Mouse (Mus musculus) left cerebral cortex, adult 18-20 months (tissue): ENCODE data around the gene Eci2. TPM values are rescaled to one million over a fixed set of nuclear protein-coding genes. Genes with fewer than 3 reads are reported as not detected.
"Not testable (repeated sequence)": the region's sequence is repeated elsewhere in the genome, so short reads cannot be mapped to it uniquely, and the experiment has no call there.

Experiments
- DNase-seq, 2 experiments: peaks; one replicate each; pipeline ENCODE4 v3.0.0; 2021 to 2022; ENCODE audit warnings: low spot score in 2 of 2, mixed read lengths in 1 of 2
- total RNA-seq, 2 experiments: library from RNA; stranded (reverse); gene quantifications; 2 replicates each; pipeline ENCODE4 v1.2.3; 2021

Gene Eci2
- total RNA-seq, 2 experiments from 2014 or later = 46.7 to 46.9 TPM

- no peak for DNase-seq
Observed at GRCm38 (mm10) chr13:34993595-34993982, 33.3 kb downstream of the Eci2 start.

- no peak for DNase-seq
Observed at GRCm38 (mm10) chr13:34993085-34993484, 33.8 kb downstream of the Eci2 start.

- DNase-seq = no peak
Observed at GRCm38 (mm10) chr13:34991581-34992273, 35.2 kb downstream of the Eci2 start.

GRCm38 (mm10) chr13:34983479-34983878 lies 43.4 kb downstream of the Eci2 start:
- not testable (repeated sequence) for DNase-seq

- not testable (repeated sequence) for DNase-seq
Observed at GRCm38 (mm10) chr13:34978635-34979034, 48.3 kb downstream of the Eci2 start.

GRCm38 (mm10) chr13:34977410-34977809 lies 49.5 kb downstream of the Eci2 start:
- no peak for DNase-seq

- no peak for DNase-seq
Observed at GRCm38 (mm10) chr13:34976116-34976515, 50.8 kb downstream of the Eci2 start.

- no peak for DNase-seq
Observed at GRCm38 (mm10) chr13:34973770-34974169, 53.1 kb downstream of the Eci2 start.

GRCm38 (mm10) chr13:34973149-34973548 lies 53.7 kb downstream of the Eci2 start:
- no peak for DNase-seq

- not testable (repeated sequence) for DNase-seq
Observed at GRCm38 (mm10) chr13:34972456-34972855, 54.4 kb downstream of the Eci2 start.

- DNase-seq = not testable (repeated sequence)
Observed at GRCm38 (mm10) chr13:34965647-34966046, 61.2 kb downstream of the Eci2 start.

- no peak for DNase-seq
Observed at GRCm38 (mm10) chr13:34964866-34965265, 62.0 kb downstream of the Eci2 start.

- DNase-seq = no peak
Observed at GRCm38 (mm10) chr13:34964419-34964818, 62.5 kb downstream of the Eci2 start.

GRCm38 (mm10) chr13:34963511-34964397 lies 63.1 kb downstream of the Eci2 start, which contains the start of gene Eci3:
Gene Eci3, minus strand, starts transcription at chr13:34963810.
- no peak for DNase-seq

- no peak for DNase-seq
Observed at GRCm38 (mm10) chr13:34960996-34961770, 65.7 kb downstream of the Eci2 start.

- not testable (repeated sequence) for DNase-seq
Observed at GRCm38 (mm10) chr13:34958158-34958557, 68.7 kb downstream of the Eci2 start.

GRCm38 (mm10) chr13:34956901-34957300 lies 70.0 kb downstream of the Eci2 start:
- no peak for DNase-seq

GRCm38 (mm10) chr13:34951437-34951836 lies 75.5 kb downstream of the Eci2 start:
- DNase-seq = not testable (repeated sequence)

GRCm38 (mm10) chr13:34942370-34942769 lies 84.5 kb downstream of the Eci2 start:
- no peak for DNase-seq

- no peak for DNase-seq
Observed at GRCm38 (mm10) chr13:34934931-34935644, 91.8 kb downstream of the Eci2 start.
